Mouse (Mus musculus): ENCODE results near the gene Dcps. TPM values are rescaled to one million over a fixed set of nuclear protein-coding genes. Genes with fewer than 3 reads are reported as not detected.
A peak's percentile ranks its signal among the peaks of the same experiment; 100 is the strongest.
"Not testable (repeated sequence)": the region's sequence is repeated elsewhere in the genome, so short reads cannot be mapped to it uniquely, and the experiment has no call there.

Gene Dcps
- polyA plus RNA-seq, 1 experiment, result 58.0 TPM

DNA sequence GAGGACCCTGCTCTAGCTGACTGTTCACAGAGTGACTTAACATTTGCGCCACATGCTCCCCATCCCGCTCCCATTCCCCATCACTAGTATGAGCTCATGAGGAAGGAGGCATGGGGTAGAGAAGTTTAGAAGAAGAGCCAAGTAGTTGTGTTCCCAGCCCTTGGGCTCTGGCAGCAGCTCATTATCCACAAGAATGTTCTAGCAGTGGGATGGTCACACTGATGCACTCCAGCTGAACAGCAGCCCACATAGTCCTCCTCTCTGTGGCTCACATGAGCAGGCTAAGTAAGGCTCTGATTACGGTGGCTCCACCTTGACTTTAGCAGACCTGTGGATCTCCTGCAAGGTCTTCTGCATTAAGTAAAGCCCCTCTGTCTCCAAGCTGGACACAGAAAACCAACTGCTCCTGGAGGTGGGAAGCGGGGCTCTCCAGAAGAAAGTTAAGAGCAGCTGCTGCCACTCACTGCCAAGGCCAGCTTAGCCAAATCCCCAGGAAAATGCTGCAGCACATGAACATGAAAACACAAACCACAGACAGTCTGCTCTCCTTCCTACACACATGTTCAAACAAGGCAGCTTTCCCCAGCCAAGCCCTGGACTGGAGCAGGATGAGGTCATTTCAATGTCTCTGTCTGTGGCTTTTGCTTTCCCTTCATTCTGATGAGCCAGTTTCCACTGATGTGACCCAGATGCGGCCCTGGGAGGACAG is 19.7 kb downstream of the Dcps start:
- no peak for DNase-seq (ENCODE audit: low read depth)
- no peak for TF ChIP-seq CTCF (IDR thresholded peaks at IDR 0.05; ENCODE audit: borderline replicate concordance, extremely low read depth, insufficient read depth, insufficient read length)
- no peak for TF ChIP-seq POLR2A (IDR thresholded peaks at IDR 0.05; ENCODE audit: borderline replicate concordance, extremely low read depth, insufficient read depth, insufficient read length, poor library complexity, severe bottlenecking)

DNA sequence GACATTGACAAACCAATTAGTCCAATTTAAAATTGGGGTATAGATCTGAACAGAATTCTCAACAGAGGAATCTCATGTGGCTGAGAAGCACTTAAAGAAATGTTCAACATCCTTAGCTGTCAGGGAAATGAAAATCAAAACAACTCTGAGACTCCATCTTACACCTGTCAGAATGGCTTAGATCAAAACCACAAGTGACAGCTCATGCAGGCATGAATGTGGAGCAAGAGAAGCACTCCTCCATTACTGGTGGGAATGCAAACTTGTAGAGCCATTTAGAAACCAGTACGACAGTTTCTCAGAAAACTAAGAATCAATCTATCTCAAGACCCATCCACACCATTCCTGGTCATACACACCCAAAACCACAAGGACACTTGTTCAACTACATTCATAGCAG is 22.9 kb downstream of the Dcps start:
- TF ChIP-seq CTCF (IDR thresholded peaks at IDR 0.05; ENCODE audit: borderline replicate concordance, extremely low read depth, insufficient read depth, insufficient read length), result no peak
- no peak for TF ChIP-seq POLR2A (IDR thresholded peaks at IDR 0.05; ENCODE audit: borderline replicate concordance, extremely low read depth, insufficient read depth, insufficient read length, poor library complexity, severe bottlenecking)
- DNase-seq (ENCODE audit: low read depth), result no peak

DNA sequence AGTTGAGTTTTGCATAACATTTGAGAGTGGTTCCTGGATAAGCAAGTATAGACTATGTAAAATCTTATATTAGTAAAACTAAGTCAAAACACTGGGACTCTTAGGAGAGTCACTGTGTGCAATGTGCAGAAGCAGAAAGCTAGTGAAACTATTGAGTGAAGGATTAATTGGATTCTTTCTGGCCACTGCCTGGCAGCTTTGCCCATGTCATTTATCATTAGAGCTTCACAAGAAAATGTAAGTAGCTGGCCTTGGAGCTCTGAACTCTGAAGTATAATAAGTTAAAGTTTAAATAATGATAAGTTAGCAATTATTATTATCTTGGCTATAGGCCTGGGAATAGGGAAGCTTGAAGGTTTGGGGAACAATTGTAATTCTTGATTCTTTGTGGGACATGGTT is 27.0 kb downstream of the Dcps start:
- not testable (repeated sequence) for DNase-seq (ENCODE audit: low read depth)

DNA sequence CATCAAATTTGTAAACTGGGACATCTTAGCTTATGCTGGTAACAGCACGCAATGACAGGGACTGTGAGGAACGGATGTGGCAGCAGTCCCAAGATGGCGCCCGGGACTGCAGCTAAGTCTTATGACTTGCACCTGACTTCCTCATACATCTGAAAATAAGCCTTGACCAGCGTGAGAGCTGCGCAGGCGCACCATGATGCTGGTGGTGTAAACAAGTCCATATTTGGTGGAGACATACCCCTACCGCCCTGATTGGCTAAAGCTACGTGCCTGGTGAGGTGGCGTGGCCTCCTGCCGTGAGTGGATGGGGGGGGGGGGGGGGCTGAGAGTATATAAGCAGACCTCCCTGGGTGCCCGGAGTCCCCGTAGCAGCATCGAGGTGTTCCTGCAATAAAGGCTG is 28.6 kb downstream of the Dcps start:
- DNase-seq (ENCODE audit: low read depth), result not testable (repeated sequence)

DNA sequence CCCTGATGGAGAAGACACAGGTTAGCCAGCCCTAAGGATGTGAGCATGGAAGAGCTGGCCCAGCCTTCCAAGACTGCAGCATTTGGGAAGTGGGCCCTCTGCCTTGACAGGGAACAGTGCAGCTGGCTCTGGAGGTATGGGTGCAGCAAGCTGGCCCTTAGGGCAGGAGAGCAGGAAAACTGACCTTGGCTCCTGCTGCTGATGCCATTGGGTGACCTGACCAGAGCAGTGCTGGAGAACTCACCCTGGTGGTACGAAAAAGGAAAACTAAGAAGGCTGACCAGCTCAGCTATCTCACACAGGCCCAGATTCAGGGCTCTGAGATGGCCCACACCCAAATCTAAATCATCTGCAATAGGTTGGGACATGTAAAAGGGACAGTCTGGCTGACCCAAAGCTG is 30.0 kb downstream of the Dcps start:
- no peak for DNase-seq (ENCODE audit: low read depth)
- TF ChIP-seq POLR2A (IDR thresholded peaks at IDR 0.05; ENCODE audit: borderline replicate concordance, extremely low read depth, insufficient read depth, insufficient read length, poor library complexity, severe bottlenecking), result no peak
- TF ChIP-seq CTCF (IDR thresholded peaks at IDR 0.05; ENCODE audit: borderline replicate concordance, extremely low read depth, insufficient read depth, insufficient read length), result no peak

DNA sequence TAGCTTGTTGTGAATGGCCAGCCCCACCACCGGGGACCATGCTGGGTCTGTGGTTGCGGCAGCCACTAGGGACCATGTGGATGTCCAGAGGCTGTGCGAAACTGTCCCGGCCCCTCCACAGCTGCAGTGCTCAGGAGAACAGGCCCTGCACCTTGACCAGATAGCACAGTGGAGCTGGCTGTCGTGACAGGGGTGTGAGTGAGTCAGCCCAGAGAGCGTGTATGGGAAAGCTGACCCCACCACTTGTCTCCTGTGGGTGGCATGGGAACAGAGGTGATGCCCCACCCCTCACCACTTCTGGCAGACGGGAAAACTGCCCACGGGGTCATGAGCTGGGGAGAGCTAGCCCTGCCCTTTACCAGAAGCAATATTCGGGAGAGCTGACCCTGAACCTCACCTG is 30.7 kb downstream of the Dcps start:
- no peak for DNase-seq (ENCODE audit: low read depth)

DNA sequence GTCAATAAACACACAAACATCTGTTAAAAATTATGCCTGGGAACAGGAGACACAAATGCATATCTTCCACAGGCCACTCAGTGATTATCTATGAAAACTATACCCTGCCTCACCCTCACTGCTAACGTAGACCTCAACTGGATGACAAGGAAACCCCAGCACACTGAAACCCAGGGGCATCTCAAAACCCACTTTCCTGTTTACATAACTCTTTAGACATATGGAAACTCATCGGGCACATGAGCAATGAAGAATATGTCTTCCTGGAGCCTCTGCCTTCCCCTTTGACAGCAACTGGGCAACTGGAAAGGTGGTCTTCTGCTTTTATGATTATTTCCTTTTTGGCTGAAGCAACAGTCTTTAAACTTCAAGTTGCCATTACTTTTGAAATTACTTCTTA is 33.6 kb downstream of the Dcps start:
- TF ChIP-seq POLR2A (IDR thresholded peaks at IDR 0.05; ENCODE audit: borderline replicate concordance, extremely low read depth, insufficient read depth, insufficient read length, poor library complexity, severe bottlenecking) (no peak), CTCF (IDR thresholded peaks at IDR 0.05; ENCODE audit: borderline replicate concordance, extremely low read depth, insufficient read depth, insufficient read length) (no peak)
- DNase-seq (ENCODE audit: low read depth), result no peak

More for the DNA sequence above, 30.7 kb downstream of the Dcps start:
- no peak for TF ChIP-seq CTCF (IDR thresholded peaks at IDR 0.05; ENCODE audit: borderline replicate concordance, extremely low read depth, insufficient read depth, insufficient read length)
- no peak for TF ChIP-seq POLR2A (IDR thresholded peaks at IDR 0.05; ENCODE audit: borderline replicate concordance, extremely low read depth, insufficient read depth, insufficient read length, poor library complexity, severe bottlenecking)

DNA sequence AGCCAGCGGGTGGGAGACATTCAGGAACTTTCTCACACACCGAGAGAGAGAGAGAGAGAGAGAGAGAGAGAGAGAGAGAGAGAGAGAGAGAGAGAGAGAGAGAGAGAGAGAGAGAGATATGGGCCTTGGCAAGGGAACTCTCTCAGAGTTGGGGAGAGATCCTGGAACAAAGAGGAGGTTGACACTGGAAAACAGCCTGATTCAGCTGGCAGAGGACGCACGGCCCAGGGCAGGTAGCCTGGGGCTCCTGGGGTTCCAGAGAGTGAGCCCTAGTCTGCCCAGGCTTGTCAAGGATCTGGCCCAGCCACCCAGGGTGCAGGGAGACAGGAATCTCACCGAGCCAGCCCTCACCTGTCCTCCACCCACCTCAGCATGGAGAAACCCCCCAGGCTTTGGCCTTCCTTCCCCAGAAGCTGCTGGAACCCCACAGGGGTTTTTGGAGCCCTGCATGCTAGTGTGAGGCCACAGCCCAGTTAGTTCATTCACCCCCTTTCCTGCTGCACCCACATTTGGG is 36.6 kb downstream of the Dcps start:
- no peak for DNase-seq (ENCODE audit: low read depth)
- no peak for TF ChIP-seq CTCF (IDR thresholded peaks at IDR 0.05; ENCODE audit: borderline replicate concordance, extremely low read depth, insufficient read depth, insufficient read length)
- no peak for TF ChIP-seq POLR2A (IDR thresholded peaks at IDR 0.05; ENCODE audit: borderline replicate concordance, extremely low read depth, insufficient read depth, insufficient read length, poor library complexity, severe bottlenecking)

DNA sequence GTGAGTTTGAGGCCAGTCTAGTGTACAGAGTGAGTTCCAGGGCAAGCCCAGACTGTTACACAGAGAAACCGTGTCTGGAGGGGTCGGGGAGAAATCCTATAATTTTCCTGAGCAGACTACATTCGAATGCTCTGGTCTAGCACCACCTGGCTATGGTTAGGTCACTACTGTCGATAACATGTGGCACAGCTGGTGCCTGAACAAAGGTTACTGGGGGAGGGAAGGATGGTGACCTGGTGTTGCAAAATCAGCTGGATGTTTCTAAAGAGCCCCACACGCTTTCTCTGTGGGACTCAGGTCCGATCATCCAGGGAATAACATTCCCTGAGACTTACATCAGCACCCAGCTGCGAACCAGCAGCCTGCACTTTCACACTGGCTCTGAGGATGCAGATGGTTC is 37.8 kb downstream of the Dcps start:
- no peak for TF ChIP-seq CTCF (IDR thresholded peaks at IDR 0.05; ENCODE audit: borderline replicate concordance, extremely low read depth, insufficient read depth, insufficient read length)
- DNase-seq (ENCODE audit: low read depth), result peak; percentile 9

DNA sequence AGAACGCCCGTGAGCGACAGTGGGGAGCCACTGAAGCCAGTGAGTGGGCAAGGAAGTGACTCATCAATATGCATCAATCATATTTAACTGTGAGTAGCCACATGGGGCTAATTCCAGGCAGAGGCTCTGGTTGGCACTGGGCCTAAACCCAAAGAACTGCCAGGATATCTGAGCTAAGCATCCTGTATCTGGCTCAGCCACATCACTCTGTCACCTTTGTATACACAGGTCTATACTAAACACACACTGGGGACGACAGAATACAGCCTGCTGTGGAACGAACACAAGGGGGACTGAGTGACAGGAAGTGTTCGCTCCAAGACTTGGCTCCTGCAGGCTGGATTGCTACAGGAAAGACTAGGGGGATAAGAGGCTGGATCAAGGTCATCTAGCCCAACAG is 40.3 kb downstream of the Dcps start:
- peak; percentile 10 for DNase-seq (ENCODE audit: low read depth)
- no peak for TF ChIP-seq CTCF (IDR thresholded peaks at IDR 0.05; ENCODE audit: borderline replicate concordance, extremely low read depth, insufficient read depth, insufficient read length)
- no peak for TF ChIP-seq POLR2A (IDR thresholded peaks at IDR 0.05; ENCODE audit: borderline replicate concordance, extremely low read depth, insufficient read depth, insufficient read length, poor library complexity, severe bottlenecking)

DNA sequence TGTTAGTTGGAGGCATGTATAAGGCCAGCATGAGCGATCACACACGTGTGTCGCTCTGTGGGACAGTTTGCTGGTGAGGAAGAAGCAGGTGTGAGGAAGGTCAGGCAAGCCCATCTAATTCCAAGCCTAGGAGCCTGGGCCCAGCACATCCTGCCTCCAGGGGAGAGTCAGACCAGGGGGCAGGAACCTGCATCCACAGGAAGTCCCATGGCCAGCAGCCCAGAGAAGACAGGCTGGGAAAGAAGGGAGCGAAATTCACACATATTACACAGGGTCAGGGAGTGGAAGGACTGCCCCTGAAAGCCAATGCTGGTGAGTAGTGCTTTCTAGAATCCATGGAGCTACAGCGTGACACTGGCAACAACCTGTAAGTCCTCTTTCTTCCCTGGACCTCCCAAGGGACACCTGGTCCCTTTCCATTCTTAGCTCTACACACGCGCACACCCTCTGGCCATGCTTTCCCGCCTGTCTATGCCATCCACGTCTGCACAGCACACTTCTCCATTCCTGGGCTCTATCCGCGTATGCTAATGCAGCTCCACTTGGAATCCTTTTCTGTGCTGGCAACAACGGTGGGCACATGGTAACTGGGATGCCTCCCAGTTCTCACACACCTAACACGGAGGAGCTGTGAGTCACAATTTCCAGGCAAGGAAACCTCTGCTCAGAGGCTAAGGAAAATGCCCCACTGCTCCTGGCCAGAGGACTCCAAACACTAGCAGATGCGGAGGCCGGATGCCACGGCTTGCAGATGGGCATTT is 44.0 kb downstream of the Dcps start:
- TF ChIP-seq POLR2A (IDR thresholded peaks at IDR 0.05; ENCODE audit: borderline replicate concordance, extremely low read depth, insufficient read depth, insufficient read length, poor library complexity, severe bottlenecking) (no peak), CTCF (IDR thresholded peaks at IDR 0.05; ENCODE audit: borderline replicate concordance, extremely low read depth, insufficient read depth, insufficient read length) (no peak)

DNA sequence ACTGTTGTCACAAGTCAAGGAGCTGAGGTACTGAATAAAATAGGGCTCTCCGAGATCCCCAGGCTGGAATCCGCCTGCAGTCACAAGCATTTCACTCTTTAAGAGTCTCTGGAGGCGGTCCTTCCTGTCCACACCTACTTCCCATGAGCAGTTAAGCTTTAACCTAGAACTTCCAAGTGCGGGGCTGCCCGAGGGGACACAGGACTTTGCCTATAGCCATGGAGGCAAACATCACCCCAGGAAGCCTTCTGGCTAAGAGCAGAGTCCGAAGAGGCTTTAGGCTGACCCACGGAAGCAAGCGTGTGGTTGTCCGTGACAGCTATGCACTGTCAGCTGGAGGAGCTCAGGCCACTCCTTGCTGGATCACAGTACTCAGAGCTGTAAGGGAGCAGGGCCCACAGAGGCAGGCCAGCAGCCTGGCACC is 46.9 kb downstream of the Dcps start:
- TF ChIP-seq CTCF (IDR thresholded peaks at IDR 0.05; ENCODE audit: borderline replicate concordance, extremely low read depth, insufficient read depth, insufficient read length) (no peak), POLR2A (IDR thresholded peaks at IDR 0.05; ENCODE audit: borderline replicate concordance, extremely low read depth, insufficient read depth, insufficient read length, poor library complexity, severe bottlenecking) (no peak)
- no peak for DNase-seq (ENCODE audit: low read depth)

More for the DNA sequence above, 44.0 kb downstream of the Dcps start:
- DNase-seq (ENCODE audit: low read depth), result peak; percentile 56
